In genomic region chr16:17303521-17304245, GRCm38 (mm10) we compare ENCODE assay signal across 16 mouse cellular contexts. TPM values are rescaled to one million over a fixed set of nuclear protein-coding genes. Genes with fewer than 3 reads are reported as not detected.
"Had no signal": no experiment of that assay in that cellular context is flagged by ENCODE, and none has a peak within 500 bp of the region (broad histone marks: within the 10 kb centered on the region; RNA-seq: fewer than 3 reads in every experiment).

No protein-coding gene starts in this region.

- H3K4me3 ChIP-seq: kidney, embryonic 15.5 days; left cerebral cortex, adult 2 months; liver, embryonic 13.5 days; megakaryocyte, embryonic 14.5 days; midbrain, embryonic 10.5 days; midbrain, embryonic 13.5 days; myocyte; neural tube, embryonic 13.5 days had no signal

- H3K4me2 ChIP-seq: kidney, embryonic 15.5 days; liver, embryonic 13.5 days; midbrain, embryonic 13.5 days; neural tube, embryonic 13.5 days had no signal

- ATAC-seq: midbrain, embryonic 13.5 days; midbrain, embryonic 16.5 days had no signal

- H3K4me1 ChIP-seq: kidney, embryonic 15.5 days; liver, embryonic 13.5 days; megakaryocyte, embryonic 14.5 days; midbrain, embryonic 10.5 days; midbrain, embryonic 13.5 days; neural tube, embryonic 13.5 days had no signal

- H3K9me3 ChIP-seq: kidney, embryonic 15.5 days; liver, embryonic 13.5 days; megakaryocyte, embryonic 14.5 days; midbrain, embryonic 10.5 days; midbrain, embryonic 13.5 days; neural tube, embryonic 13.5 days had no signal

- H3K9ac ChIP-seq: kidney, embryonic 15.5 days; liver, embryonic 13.5 days; midbrain, embryonic 13.5 days; neural tube, embryonic 13.5 days had no signal

- H3K27me3 ChIP-seq: kidney, embryonic 15.5 days; liver, embryonic 13.5 days; megakaryocyte, embryonic 14.5 days; midbrain, embryonic 13.5 days; neural tube, embryonic 13.5 days had no signal

- DNase-seq: kidney, adult 11 months; kidney, adult 8-10 months; kidney, postnatal 14 days; layer of hippocampus, postnatal 36 days; liver, embryonic 13.5 days; lung, adult 2 months; thymus, postnatal 25 days had no signal

- H3K27ac ChIP-seq: kidney, embryonic 15.5 days; left cerebral cortex, adult 2 months; liver, embryonic 13.5 days; midbrain, embryonic 10.5 days; midbrain, embryonic 13.5 days; neural tube, embryonic 13.5 days had no signal

RNA-seq across cellular contexts. Expression of gene Serpind1, which starts 27.5 kb away (rescaled TPM):
- polyA plus RNA-seq: small intestine, adult 2 months had no signal
